Mouse (Mus musculus): Measurements from ENCODE around the gene Gm10272. TPM values are rescaled to one million over a fixed set of nuclear protein-coding genes. Genes with fewer than 3 reads are reported as not detected.
"Not testable (repeated sequence)": the region's sequence is repeated elsewhere in the genome, so short reads cannot be mapped to it uniquely, and the experiment has no call there.

Gene Gm10272
- polyA plus RNA-seq, 1 experiment from 2014 or later = not detected

DNA sequence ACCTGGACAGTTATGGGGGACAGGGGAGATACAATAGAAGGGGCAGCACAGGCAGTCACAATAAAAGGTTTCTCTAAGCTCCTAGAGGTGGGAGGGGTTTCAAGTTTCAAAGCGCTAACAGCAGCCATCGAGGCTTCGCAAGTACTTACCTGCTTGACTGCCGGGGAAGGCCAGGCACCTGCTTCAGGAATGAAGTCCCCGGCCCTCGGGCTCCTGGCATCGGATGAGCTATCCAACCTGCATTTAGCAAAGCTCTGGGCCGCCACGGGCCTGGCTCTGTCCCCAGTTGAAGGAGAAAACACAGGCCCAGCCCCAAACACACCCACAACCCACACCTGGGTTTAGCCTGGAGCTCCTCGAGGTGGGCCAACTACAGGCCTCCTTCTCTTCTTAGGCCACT is 19.4 kb upstream of the Gm10272 start:
- H3K27me3 ChIP-seq (replicated peaks) = peaks cover 22% of the 10 kb centered on the region
- no peak overlapping the region for H3K27ac ChIP-seq
- H3K9ac ChIP-seq = no peak overlapping the region
- no peak overlapping the region for H3K4me2 ChIP-seq (replicated peaks)
- no peaks in the 10 kb centered on the region for H3K36me3 ChIP-seq
- ATAC-seq = no peak
- no peaks in the 10 kb centered on the region for H3K9me3 ChIP-seq
- H3K4me3 ChIP-seq (replicated peaks) = no peak overlapping the region
- H3K4me1 ChIP-seq (replicated peaks) = peaks cover 10% of the 10 kb centered on the region; the same call in 1 of the 2 replicates
- WGBS = 33% methylated on average over 10 of the region's 10 CpGs

DNA sequence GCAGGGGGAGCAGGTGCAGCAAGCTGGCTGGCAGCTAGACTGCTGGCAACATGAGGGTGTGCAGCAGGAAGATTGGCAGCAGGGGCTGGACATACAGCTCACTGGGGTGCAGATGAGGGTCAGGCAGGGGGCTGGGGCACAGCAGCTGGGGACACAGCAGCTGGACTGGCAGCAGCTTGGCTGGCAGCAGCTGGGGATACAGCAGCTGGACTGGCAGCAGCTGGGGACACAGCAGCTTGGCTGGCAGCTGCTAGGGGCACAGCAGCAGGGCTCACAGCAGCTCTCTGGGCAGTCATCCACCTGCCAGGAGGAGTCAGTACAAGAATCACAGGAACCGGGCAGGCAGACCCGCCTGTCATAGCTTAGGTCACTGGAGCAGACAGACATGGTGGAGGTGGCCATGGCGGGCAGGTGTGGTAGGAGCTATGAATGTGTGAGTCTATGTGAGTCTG is 16.0 kb upstream of the Gm10272 start, which contains the start of gene Gm19402:
Gene Gm19402, minus strand, starts transcription at position 402 of the 452 bp plus-strand sequence.
- 80% methylated on average over 3 of the region's 3 CpGs for WGBS
- not testable (repeated sequence) for ATAC-seq; H3K9me3 ChIP-seq; H3K36me3 ChIP-seq; H3K4me2 ChIP-seq (replicated peaks); H3K4me1 ChIP-seq (replicated peaks); H3K9ac ChIP-seq; H3K4me3 ChIP-seq (replicated peaks); H3K27ac ChIP-seq
- peaks cover 19% of the 10 kb centered on the region for H3K27me3 ChIP-seq (replicated peaks)

DNA sequence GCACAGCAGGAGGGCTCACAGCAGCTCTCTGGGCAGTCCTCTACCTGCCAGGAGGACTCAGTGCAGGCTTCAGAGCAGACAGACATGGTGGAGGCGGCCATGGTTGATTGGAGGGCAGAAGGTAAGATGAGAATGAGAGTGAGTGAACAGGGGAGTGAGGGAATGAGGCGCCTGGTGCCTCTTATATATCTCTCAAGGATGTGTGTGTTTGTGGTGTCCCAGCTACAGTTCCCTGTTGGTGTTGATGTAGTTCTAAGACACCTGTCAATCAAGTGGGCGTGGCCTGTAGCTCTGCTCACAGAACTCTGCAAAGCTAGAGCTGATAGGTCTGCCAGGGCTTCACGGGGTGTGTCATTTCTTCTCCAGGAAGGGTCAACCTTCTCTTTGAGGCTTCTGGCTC is 9.3 kb upstream of the Gm10272 start, which contains the start of gene Gm9508:
Gene Gm9508, minus strand, starts transcription at position 101 of the 400 bp plus-strand sequence.
- no peak for ATAC-seq
- WGBS = 41% methylated on average over 4 of the region's 4 CpGs
- Histone ChIP-seq H3K4me1 (replicated peaks) (no peaks in the 10 kb centered on the region), H3K4me3 (replicated peaks) (no peak within 1 kb of the TSS), H3K9ac (no peak within 1 kb of the TSS), H3K27ac (no peak within 1 kb of the TSS), H3K4me2 (replicated peaks) (no peak within 1 kb of the TSS), H3K36me3 (no peaks in the 10 kb centered on the region), H3K27me3 (replicated peaks) (no peaks in the 10 kb centered on the region), H3K9me3 (no peaks in the 10 kb centered on the region)

DNA sequence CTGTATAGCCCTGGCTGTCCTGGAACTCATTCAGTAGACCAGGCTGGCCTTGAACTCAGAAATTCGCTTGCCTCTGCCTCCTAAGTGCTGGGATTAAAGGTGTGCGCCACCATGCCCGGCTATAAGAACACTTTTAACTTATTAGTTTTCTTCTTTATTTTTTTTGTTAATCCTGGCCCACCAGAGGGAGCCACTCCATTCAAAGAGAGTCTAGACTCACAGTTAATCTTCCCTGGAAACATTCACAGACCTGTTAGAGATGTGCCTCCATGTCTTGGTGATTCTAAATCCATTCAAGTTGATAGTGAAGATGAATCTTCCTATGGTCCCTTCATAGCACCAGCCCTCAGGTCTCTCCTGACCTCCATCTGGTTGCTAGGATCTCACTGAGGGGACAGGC is 3.4 kb downstream of the Gm10272 start:
- WGBS = 78% methylated on average over 3 of the region's 3 CpGs
- no peak for ATAC-seq
- no peaks in the 10 kb centered on the region for H3K27me3 ChIP-seq (replicated peaks)

DNA sequence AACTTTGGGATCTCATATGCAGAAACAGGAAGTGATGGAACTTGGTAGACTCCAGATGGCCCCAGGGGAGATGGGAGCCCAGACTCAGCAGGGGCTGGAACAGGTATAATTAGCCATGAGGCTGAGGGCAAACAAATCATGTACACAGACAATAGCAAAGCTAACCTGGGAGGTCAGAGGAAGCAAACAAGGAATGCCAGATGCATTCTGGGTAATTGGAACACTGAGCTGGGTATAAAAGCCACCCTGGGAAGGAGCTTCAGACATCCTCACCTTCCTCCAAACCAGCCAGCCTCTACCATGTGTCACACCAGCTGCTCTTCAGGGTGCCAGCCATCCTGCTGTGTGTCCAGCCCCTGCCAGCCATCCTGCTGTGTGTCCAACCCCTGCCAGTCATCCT is 4.7 kb downstream of the Gm10272 start, which contains the start of gene Gm10024:
Gene Gm10024, plus strand, starts transcription at position 301 of the 400 bp plus-strand sequence.
- not testable (repeated sequence) for H3K27me3 ChIP-seq (replicated peaks); H3K36me3 ChIP-seq; H3K9ac ChIP-seq; H3K4me2 ChIP-seq (replicated peaks); H3K4me1 ChIP-seq (replicated peaks); ATAC-seq; H3K4me3 ChIP-seq (replicated peaks); H3K27ac ChIP-seq; H3K9me3 ChIP-seq

More for the DNA sequence above, 3.4 kb downstream of the Gm10272 start:
- Histone ChIP-seq H3K4me1 (replicated peaks) (no peaks in the 10 kb centered on the region), H3K9me3 (no peaks in the 10 kb centered on the region), H3K36me3 (no peaks in the 10 kb centered on the region), H3K4me3 (replicated peaks) (no peak overlapping the region), H3K4me2 (replicated peaks) (no peak overlapping the region), H3K27ac (no peak overlapping the region), H3K9ac (no peak overlapping the region)

DNA sequence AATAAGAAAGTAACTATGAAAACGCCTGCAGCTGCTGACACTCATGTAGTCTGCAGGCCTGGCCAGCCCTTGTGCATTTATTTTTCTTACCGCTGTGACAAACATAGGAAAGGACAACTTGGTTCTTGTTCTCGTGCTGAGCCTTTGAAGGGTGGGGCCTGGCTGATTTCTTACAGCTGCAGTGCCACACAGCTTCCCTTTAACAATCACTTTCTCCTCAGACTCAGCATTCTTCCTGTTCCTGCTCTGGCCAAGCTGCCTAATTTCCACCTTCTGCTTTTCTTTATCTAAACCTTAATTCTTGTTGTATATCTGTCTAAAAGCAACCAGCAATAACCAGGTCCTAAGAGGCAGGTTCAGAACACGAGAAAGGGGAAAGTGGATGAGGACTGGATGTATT is 7.3 kb downstream of the Gm10272 start:
- H3K4me1 ChIP-seq (replicated peaks) = no peaks in the 10 kb centered on the region
- no peaks in the 10 kb centered on the region for H3K27me3 ChIP-seq (replicated peaks)
- no peaks in the 10 kb centered on the region for H3K36me3 ChIP-seq
- 62% methylated on average over 4 of the region's 4 CpGs for WGBS
- H3K9ac ChIP-seq = no peak overlapping the region
- H3K27ac ChIP-seq = no peak overlapping the region
- no peak for ATAC-seq
- no peak overlapping the region for H3K4me2 ChIP-seq (replicated peaks)
- H3K4me3 ChIP-seq (replicated peaks) = no peak overlapping the region
- H3K9me3 ChIP-seq = no peaks in the 10 kb centered on the region

DNA sequence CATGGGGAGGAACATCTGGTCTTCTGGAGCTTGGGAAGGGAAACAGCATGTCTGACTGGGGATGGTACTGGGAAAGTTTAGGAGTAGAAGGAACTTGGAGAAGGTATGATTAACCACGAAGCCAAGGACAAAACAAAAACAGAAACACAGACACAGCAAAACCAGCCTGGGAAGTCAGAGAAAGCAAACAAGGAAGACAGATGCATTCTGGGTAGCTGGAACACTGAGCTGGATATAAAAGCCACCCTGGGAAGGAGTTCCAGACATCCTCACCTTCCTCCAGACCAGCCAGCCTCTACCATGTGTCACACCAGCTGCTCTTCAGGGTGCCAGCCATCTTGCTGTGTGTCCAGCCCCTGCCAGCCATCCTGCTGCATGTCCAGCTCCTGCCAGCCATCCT is 9.1 kb downstream of the Gm10272 start, which contains the start of gene Gm10142:
Gene Gm10142, plus strand, starts transcription at position 301 of the 400 bp plus-strand sequence.
- H3K9me3 ChIP-seq = no peaks in the 10 kb centered on the region
- H3K27ac ChIP-seq = no peak within 1 kb of the TSS
- H3K4me1 ChIP-seq (replicated peaks) = no peaks in the 10 kb centered on the region
- WGBS = 81% methylated on average over 1 of the region's 1 CpGs
- H3K4me3 ChIP-seq (replicated peaks) = no peak within 1 kb of the TSS
- no peaks in the 10 kb centered on the region for H3K36me3 ChIP-seq
- no peak within 1 kb of the TSS for H3K4me2 ChIP-seq (replicated peaks)
- no peak for ATAC-seq
- H3K27me3 ChIP-seq (replicated peaks) = no peaks in the 10 kb centered on the region
- no peak within 1 kb of the TSS for H3K9ac ChIP-seq

DNA sequence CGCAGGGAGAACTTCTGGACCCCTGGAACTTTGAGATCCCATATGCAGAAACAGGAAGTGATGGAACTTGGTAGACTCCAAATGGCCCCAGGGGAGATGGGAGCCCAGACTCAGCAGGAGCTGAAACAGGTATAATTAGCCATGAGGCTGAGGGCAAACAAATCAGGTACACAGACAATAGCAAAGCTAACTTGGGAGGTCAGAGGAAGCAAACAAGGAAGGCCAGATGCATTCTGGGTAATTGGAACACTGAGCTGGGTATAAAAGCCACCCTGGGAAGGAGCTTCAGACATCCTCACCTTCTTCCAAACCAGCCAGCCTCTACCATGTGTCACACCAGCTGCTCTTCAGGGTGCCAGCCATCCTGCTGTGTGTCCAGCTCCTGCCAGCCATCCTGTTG is 13.9 kb downstream of the Gm10272 start, which contains the start of gene Krtap12-1:
Gene Krtap12-1, plus strand, starts transcription at position 301 of the 400 bp plus-strand sequence.
- H3K9ac ChIP-seq; H3K27me3 ChIP-seq (replicated peaks); H3K4me3 ChIP-seq (replicated peaks); H3K4me2 ChIP-seq (replicated peaks); H3K9me3 ChIP-seq; H3K27ac ChIP-seq; ATAC-seq; H3K36me3 ChIP-seq; H3K4me1 ChIP-seq (replicated peaks): not testable (repeated sequence)
- 88% methylated on average over 1 of the region's 1 CpGs for WGBS

DNA sequence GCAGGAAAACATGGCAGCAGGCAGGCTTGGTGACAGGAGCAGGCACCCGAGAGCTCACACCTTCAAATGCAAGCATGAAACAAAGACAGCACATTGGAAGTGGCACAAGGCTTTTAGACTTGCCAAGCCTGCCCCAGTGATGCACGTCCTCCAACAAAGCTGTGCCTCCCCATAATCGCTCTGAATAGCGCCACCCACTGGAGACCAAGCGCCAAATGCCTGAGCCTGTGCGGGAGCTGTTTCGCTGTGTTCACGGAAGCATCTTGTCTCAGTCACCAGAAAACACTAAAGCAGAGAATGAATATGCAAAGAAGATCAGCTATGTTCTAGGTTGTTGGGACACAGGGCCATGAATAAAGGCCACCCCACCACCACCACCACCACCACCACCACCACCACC is 18.4 kb downstream of the Gm10272 start:
- H3K9me3 ChIP-seq = no peaks in the 10 kb centered on the region
- no peak overlapping the region for H3K4me2 ChIP-seq (replicated peaks)
- no peak for ATAC-seq
- WGBS = 71% methylated on average over 8 of the region's 8 CpGs
- no peaks in the 10 kb centered on the region for H3K27me3 ChIP-seq (replicated peaks)
- H3K36me3 ChIP-seq = no peaks in the 10 kb centered on the region
- no peak overlapping the region for H3K9ac ChIP-seq
- no peak overlapping the region for H3K4me3 ChIP-seq (replicated peaks)
- no peaks in the 10 kb centered on the region for H3K4me1 ChIP-seq (replicated peaks)
- H3K27ac ChIP-seq = no peak overlapping the region

DNA sequence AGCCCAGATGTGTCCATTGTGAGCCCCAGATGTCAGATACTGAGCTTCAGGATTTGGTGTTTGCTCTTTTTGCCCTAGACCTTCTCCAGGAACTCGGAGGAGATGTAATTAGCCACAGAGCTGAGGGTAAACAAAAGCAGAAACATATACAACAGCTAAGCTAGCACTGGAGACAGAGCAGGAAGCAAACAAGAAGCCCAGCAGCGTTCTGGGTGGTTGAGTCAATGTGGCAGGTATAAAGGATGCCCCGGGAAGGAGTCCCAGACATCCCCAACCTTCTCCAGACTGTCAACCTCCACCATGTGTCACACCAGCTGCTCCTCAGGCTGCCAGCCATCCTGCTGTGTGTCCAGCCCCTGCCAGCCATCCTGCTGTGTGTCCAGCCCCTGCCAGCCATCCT is 19.8 kb downstream of the Gm10272 start, which contains the start of gene Gm10100:
Gene Gm10100, plus strand, starts transcription at position 301 of the 400 bp plus-strand sequence.
- 27% methylated on average over 3 of the region's 3 CpGs for WGBS

DNA sequence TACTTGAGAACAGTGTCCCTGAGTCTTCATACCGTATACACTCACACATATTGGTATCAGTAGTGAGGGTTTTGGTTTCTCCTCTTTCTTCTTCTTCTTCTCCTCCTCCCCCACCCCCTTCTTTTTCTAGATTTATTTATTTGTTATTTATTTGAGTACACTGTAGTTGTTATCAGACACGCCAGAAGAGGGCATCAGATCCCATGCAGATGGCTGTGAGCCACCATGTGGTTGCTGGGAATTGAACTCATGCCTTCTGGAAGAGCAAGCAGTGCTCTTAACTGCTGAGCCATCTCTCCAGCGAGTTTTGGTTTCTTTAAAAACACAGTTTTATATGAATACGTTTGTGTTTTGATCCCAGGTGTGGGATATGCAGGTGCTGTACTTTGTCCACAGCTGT is 21.9 kb downstream of the Gm10272 start:
- no peak overlapping the region for H3K27ac ChIP-seq
- no peak for ATAC-seq
- H3K4me3 ChIP-seq (replicated peaks) = no peak overlapping the region
- no peaks in the 10 kb centered on the region for H3K36me3 ChIP-seq
- no peaks in the 10 kb centered on the region for H3K4me1 ChIP-seq (replicated peaks)
- no peaks in the 10 kb centered on the region for H3K27me3 ChIP-seq (replicated peaks)
- no peaks in the 10 kb centered on the region for H3K9me3 ChIP-seq
- H3K4me2 ChIP-seq (replicated peaks) = no peak overlapping the region
- WGBS = 52% methylated on average over 4 of the region's 4 CpGs
- no peak overlapping the region for H3K9ac ChIP-seq

More for the DNA sequence above, 19.8 kb downstream of the Gm10272 start, which contains the start of gene Gm10100:
- no peaks in the 10 kb centered on the region for H3K9me3 ChIP-seq
- H3K9ac ChIP-seq = no peak within 1 kb of the TSS
- no peaks in the 10 kb centered on the region for H3K27me3 ChIP-seq (replicated peaks)
- no peak for ATAC-seq
- no peaks in the 10 kb centered on the region for H3K36me3 ChIP-seq
- no peak within 1 kb of the TSS for H3K4me2 ChIP-seq (replicated peaks)
- H3K4me3 ChIP-seq (replicated peaks) = no peak within 1 kb of the TSS
- no peak within 1 kb of the TSS for H3K27ac ChIP-seq
- no peaks in the 10 kb centered on the region for H3K4me1 ChIP-seq (replicated peaks)

DNA sequence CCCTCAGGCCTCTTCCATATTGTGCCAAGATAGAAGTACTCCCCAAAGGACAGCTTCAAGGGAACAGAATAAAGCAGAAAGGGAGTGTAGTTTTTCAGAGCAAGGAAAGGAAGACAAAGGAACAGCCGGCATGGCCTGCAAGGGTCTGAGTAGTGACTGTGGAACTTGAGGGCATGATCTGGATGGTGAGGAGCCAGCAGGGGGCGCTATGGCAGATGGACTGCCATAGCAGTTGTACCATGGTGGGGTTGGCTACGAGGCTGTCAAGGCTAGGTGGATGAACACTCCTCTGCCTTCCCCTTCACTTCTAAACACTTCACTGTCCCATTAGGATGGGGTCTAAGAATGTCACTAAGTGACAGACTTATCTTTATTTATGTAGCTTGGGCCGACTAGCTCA is 22.8 kb downstream of the Gm10272 start:
- Histone ChIP-seq H3K9ac (no peak overlapping the region), H3K4me1 (replicated peaks) (no peaks in the 10 kb centered on the region), H3K27me3 (replicated peaks) (no peaks in the 10 kb centered on the region), H3K4me3 (replicated peaks) (no peak overlapping the region), H3K9me3 (no peaks in the 10 kb centered on the region), H3K4me2 (replicated peaks) (no peak overlapping the region), H3K27ac (no peak overlapping the region), H3K36me3 (no peaks in the 10 kb centered on the region)
- WGBS = 54% methylated on average over 4 of the region's 4 CpGs
- no peak for ATAC-seq

DNA sequence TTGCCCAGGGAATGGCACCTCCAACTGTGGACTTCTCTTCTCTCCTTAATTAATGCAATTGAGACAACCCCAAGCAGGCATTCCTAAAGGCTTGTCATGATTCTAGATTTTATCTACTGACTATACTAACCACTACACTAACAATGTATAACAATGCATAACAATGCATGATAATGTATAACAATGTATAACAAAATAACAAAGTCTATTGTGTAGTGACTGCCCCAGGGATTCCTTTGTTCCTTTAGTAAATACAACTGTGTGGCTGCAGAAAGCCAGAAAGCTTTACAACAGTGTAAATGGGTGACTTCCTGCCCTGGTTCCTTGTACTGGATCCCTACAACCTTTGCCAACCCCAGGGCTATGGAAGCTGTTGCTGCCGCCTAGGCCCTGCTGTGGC is 29.5 kb downstream of the Gm10272 start:
- ATAC-seq = no peak
- WGBS = 83% methylated on average over 1 of the region's 1 CpGs
- no peaks in the 10 kb centered on the region for H3K27me3 ChIP-seq (replicated peaks)

More for the DNA sequence above, 29.5 kb downstream of the Gm10272 start:
- Histone ChIP-seq H3K36me3 (no peaks in the 10 kb centered on the region), H3K9ac (no peak overlapping the region), H3K9me3 (peaks cover 6% of the 10 kb centered on the region; the same call in 1 of the 2 replicates), H3K27ac (no peak overlapping the region), H3K4me2 (replicated peaks) (no peak overlapping the region), H3K4me3 (replicated peaks) (no peak overlapping the region), H3K4me1 (replicated peaks) (no peaks in the 10 kb centered on the region)

All from intestine, embryonic 15.5 days (tissue).